Mouse (Mus musculus): ENCODE data around the gene Il1rl2.

- no peak for TF ChIP-seq MAX (IDR thresholded peaks at IDR 0.05)
- no peak for TF ChIP-seq FOSL1 (IDR thresholded peaks at IDR 0.05; ENCODE audit: insufficient read depth, low read length, poor library complexity, severe bottlenecking)
- no peak for TF ChIP-seq MYOD1 (IDR thresholded peaks at IDR 0.05; ENCODE audit: control insufficient read depth, insufficient read length, low read depth)
These were observed 30.5 kb upstream of the Il1rl2 start for GRCm38 (mm10) chr1:40293891-40294290.

Data from C2C12 (cell line).